Mouse (Mus musculus) stomach, embryonic 14.5 days (tissue): Measurements from ENCODE around the gene Aqp7. TPM values are rescaled to one million over a fixed set of nuclear protein-coding genes. Genes with fewer than 3 reads are reported as not detected.

Source experiments
- ATAC-seq: fragments of 200-750 bp; cut with Nextera tagmentation; 2 replicates; pipeline ENCODE4 v1.8.0; 2017; ENCODE audit warnings: low read depth, moderate TSS enrichment; ENCODE audit not compliant: insufficient number of reproducible peaks, insufficient read depth, low FRiP score
- H3K27ac ChIP-seq: fragments of 300-500 bp; sonication (generic); 2 replicates; pipeline ENCODE4 v1.5.1; 2014; ENCODE audit warnings: mild to moderate bottlenecking, low read length, moderate library complexity, mixed read lengths
- H3K27me3 ChIP-seq: fragments of 300-500 bp; sonication (generic); 2 replicates; pipeline ENCODE4 v1.6.1; 2014; ENCODE audit warnings: low read length, control low read depth, mixed read lengths; ENCODE audit not compliant: control insufficient read depth, insufficient read depth
- H3K36me3 ChIP-seq: fragments of 300-500 bp; sonication (generic); 2 replicates; pipeline ENCODE4 v1.6.1; 2014; ENCODE audit warnings: mild to moderate bottlenecking, control low read depth, low read length, moderate library complexity, mixed read lengths; ENCODE audit not compliant: control insufficient read depth, insufficient read depth
- H3K4me1 ChIP-seq: fragments of 300-500 bp; sonication (generic); 2 replicates; pipeline ENCODE4 v1.6.1; 2014; ENCODE audit warnings: low read length, control low read depth, mixed read lengths; ENCODE audit not compliant: control insufficient read depth, insufficient read depth
- H3K4me2 ChIP-seq: fragments of 300-500 bp; sonication (generic); replicated peaks from 2 replicates; pipeline ENCODE4 v1.6.1; 2014; ENCODE audit warnings: low read depth, low read length, control low read depth
- H3K4me3 ChIP-seq: fragments of 300-500 bp; sonication (generic); 2 replicates; pipeline ENCODE4 v1.5.1; 2014; ENCODE audit warnings: low read depth, low read length, control low read depth
- H3K9ac ChIP-seq: fragments of 300-500 bp; sonication (generic); replicated peaks from 2 replicates; pipeline ENCODE4 v1.6.1; 2014; ENCODE audit warnings: low read depth, mild to moderate bottlenecking, control low read depth, low read length, moderate library complexity, mixed read lengths
- H3K9me3 ChIP-seq: fragments of 300-500 bp; sonication (generic); 2 replicates; pipeline ENCODE4 v1.6.1; 2016; ENCODE audit warnings: low read depth, low read length, control low read depth; ENCODE audit not compliant: control insufficient read depth
- WGBS: fragments of 180-500 bp; shearing (Covaris S2); extraction: QIAGEN DNeasy Blood & Tissue Kit; methylation state at CpG from one replicate; pipeline ENCODE4 v1.1.7; 2014; 5-methylcytosine and 5-hydroxymethylcytosine counted together
- polyA plus RNA-seq: library from polyadenylated mRNA; unstranded; fragments of >200 nt; fragmentation: Nextera tagmentation; extraction: Ambion mirVana; gene quantifications from 2 replicates; pipeline ENCODE4 v1.2.1, GENCODE M21; 2014

Gene Aqp7
- polyA plus RNA-seq, 1 experiment from 2014 or later: 0.43 TPM

DNA sequence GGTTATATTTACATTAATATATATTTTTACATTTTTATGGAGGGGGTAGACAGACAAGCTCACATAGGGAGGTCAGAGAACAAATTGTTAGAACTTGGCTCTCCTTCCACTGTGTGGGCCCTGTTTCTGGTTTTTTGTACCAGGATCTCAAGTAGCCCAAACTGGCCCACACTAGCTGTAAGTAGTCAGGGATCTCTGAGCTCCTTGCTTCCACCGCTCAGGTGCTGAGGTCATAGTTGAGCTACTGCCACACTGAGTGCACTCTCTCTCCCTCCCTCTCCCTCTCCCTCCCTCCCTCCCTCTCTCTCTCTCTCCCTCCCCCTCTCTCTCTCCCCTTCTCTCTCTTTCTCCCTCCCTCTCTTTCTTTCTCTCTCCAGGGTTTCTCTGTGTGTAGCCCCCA is 8.3 kb upstream of the Aqp7 start:
- 31% methylated on average over 1 of the region's 1 CpGs for WGBS
- Histone ChIP-seq H3K4me3 (no peak overlapping the region), H3K36me3 (no peaks in the 10 kb centered on the region), H3K27ac (no peak overlapping the region), H3K27me3 (no peaks in the 10 kb centered on the region), H3K9ac (no peak overlapping the region), H3K9me3 (no peaks in the 10 kb centered on the region), H3K4me2 (no peak overlapping the region), H3K4me1 (0 out of 2 replicates have a peak, but pooled peaks cover 5% of the 10 kb centered on the region)
- ATAC-seq: no peak

DNA sequence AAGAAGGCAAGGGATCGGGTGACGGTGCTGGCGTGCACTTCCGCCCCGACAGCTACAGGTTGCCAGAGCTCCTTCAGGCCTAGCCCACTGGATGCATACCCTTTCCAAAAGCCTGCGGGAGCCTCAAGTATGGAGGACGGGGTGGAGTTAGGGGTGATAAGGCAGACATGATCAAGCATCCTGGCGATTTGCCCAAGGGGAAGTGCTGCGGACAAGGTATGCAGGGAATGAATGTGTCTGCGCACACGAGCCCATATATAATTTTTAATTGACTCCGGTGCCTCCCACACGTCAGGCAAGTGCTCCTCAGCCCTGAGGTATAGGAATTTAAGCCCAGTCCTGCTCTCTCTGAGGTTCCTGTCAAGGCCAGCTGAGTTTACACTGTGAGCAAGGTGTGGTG is 7.2 kb upstream of the Aqp7 start:
- peak; percentile 57; the same call in 1 of the 2 replicates for ATAC-seq
- H3K27ac ChIP-seq: peak overlapping the region; percentile 52; the same call in 1 of the 2 replicates
- WGBS: 32% methylated on average over 13 of the region's 13 CpGs
- no peaks in the 10 kb centered on the region for H3K36me3 ChIP-seq
- H3K4me3 ChIP-seq: no peak overlapping the region
- no peaks in the 10 kb centered on the region for H3K27me3 ChIP-seq
- H3K4me1 ChIP-seq: 0 out of 2 replicates have a peak, but pooled peaks cover 5% of the 10 kb centered on the region
- no peaks in the 10 kb centered on the region for H3K9me3 ChIP-seq
- H3K9ac ChIP-seq: no peak overlapping the region
- no peak overlapping the region for H3K4me2 ChIP-seq

DNA sequence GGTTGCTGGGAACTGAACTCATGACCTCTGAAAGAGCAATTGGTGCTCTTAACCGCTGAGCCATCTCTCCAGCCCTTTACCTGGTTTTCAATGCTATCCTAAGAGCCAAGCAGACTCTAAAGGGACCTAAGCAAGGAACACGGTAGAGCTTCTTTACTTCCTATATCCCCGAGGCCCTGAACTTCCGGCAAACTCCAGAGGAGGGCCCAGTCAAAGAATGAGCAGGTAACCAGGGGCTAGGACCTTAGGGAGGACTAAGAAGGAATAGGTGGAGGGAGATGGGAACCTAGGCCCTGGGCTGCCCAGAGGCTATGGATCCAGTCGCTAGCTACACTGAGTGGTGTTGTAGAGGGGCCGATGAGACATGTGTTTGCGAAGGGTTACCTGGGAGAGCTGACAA is 3.8 kb upstream of the Aqp7 start:
- 80% methylated on average over 7 of the region's 7 CpGs for WGBS
- no peaks in the 10 kb centered on the region for H3K27me3 ChIP-seq
- H3K4me3 ChIP-seq: no peak overlapping the region
- ATAC-seq: no peak
- H3K27ac ChIP-seq: no peak overlapping the region
- H3K4me2 ChIP-seq: no peak overlapping the region
- no peaks in the 10 kb centered on the region for H3K36me3 ChIP-seq
- no peaks in the 10 kb centered on the region for H3K9me3 ChIP-seq
- 0 out of 2 replicates have a peak, but pooled peaks cover 5% of the 10 kb centered on the region for H3K4me1 ChIP-seq
- no peak overlapping the region for H3K9ac ChIP-seq

DNA sequence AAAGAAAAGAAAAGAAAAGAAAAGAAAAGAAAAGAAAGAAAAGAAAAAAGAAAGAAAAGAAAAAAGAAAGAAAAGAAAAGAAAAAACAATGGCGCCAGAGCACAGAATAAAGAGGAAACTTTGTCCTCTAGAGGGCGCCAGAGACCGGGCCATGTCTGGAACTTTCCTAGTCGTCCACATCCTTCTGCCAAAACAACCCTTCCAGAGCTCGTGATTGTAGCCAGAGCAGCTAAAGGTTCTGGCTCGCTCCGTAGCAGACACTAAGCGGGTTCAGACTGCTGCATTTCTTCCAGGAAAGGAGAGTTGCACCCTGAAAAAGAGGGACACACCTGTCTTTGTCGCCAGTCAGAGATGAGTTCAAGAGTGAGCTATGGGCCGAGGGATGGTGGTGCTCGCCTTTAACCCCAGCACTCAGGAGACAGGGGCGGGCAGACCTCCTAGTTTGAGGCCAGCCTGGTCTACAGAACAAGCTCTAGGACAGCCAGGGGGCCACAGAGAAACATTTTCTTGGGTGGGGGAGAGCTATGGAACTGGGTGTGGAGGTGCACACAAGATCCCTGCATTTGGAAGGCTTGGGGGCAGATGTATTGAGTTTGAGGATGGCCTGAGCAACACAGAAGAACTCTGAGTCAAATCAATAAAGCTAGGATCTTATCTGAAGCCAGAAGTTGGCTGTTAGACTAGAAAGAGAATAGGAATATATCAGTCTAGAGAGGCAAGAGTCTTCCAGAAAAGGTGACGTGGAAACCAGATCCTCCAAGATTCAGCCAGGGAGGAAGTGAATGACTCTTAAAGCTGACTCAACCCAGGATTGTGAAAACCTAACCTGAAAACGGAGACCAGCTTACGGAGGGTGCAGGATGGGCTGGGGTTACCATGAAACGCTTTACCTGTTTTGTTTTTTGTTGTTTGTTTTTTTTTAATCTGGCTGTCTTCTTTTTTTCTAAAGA is 3.1 kb upstream of the Aqp7 start:
- Histone ChIP-seq H3K4me2 (peak overlapping the region; percentile 5; the same call in 1 of the 2 replicates), H3K4me1 (0 out of 2 replicates have a peak, but pooled peaks cover 5% of the 10 kb centered on the region), H3K36me3 (no peaks in the 10 kb centered on the region), H3K9ac (no peak overlapping the region), H3K9me3 (no peaks in the 10 kb centered on the region), H3K27ac (0 out of 2 replicates have a peak overlapping the region, but pooled peaks have one; percentile 0), H3K4me3 (no peak overlapping the region), H3K27me3 (no peaks in the 10 kb centered on the region)
- WGBS: 31% methylated on average over 16 of the region's 16 CpGs
- peak; percentile 53; the same call in 1 of the 2 replicates for ATAC-seq

DNA sequence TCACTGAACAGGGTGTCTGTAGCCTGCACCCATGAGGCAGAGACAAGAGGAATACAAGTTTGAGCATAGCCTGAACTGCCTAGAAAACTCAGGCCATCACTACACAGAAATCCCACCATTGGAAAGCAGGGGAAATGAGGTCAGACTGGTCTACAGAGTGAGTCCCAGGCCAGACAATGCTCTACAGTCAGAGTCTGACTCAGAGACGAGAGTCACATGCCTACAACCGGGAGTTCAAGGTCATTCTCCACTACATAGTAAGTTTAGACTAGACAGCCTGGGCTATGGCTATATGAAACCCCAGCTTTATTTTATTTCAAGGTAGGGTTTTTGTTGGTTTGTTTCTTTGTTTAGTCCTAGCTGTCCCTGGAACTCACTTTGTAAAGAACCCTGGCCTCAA is 987 bp upstream of the Aqp7 start:
- ATAC-seq: no peak
- H3K9me3 ChIP-seq: no peaks in the 10 kb centered on the region
- H3K4me1 ChIP-seq: no peaks in the 10 kb centered on the region
- H3K27ac ChIP-seq: no peak overlapping the region
- 79% methylated on average over 2 of the region's 2 CpGs for WGBS
- H3K4me3 ChIP-seq: no peak overlapping the region
- H3K27me3 ChIP-seq: no peaks in the 10 kb centered on the region
- H3K4me2 ChIP-seq: no peak overlapping the region
- no peak overlapping the region for H3K9ac ChIP-seq
- no peaks in the 10 kb centered on the region for H3K36me3 ChIP-seq

DNA sequence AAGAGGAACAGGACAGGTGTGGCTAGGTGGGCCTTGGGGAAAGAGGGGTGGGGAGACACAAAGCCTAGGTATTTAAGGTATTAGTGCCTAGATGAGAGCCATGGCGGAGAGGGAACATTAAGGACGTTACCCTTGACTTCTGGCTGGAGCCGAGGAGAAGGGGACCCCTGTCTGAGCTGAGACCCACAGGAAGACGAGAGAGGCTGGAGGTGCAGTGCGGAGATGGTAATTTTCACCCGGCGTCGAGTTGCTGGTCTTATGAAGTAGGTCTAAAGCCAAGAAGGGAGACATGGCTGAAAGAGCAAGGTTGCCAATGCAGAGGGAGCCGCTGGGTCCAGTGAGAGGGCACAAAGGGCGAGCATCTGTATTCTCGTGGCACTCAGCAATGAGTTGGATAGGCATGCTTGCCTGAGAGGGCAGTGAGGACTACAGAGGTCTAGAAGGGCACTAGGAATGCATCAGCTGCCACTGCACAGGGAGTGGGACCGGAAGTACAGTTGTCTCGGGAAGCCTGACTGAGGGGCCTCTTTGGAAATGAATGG is 1.6 kb downstream of the Aqp7 start:
- H3K4me1 ChIP-seq: no peaks in the 10 kb centered on the region
- no peak overlapping the region for H3K4me3 ChIP-seq
- H3K27ac ChIP-seq: no peak overlapping the region
- H3K27me3 ChIP-seq: no peaks in the 10 kb centered on the region
- H3K36me3 ChIP-seq: no peaks in the 10 kb centered on the region
- H3K4me2 ChIP-seq: no peak overlapping the region
- H3K9ac ChIP-seq: no peak overlapping the region
- 75% methylated on average over 13 of the region's 13 CpGs for WGBS
- no peaks in the 10 kb centered on the region for H3K9me3 ChIP-seq
- no peak for ATAC-seq

DNA sequence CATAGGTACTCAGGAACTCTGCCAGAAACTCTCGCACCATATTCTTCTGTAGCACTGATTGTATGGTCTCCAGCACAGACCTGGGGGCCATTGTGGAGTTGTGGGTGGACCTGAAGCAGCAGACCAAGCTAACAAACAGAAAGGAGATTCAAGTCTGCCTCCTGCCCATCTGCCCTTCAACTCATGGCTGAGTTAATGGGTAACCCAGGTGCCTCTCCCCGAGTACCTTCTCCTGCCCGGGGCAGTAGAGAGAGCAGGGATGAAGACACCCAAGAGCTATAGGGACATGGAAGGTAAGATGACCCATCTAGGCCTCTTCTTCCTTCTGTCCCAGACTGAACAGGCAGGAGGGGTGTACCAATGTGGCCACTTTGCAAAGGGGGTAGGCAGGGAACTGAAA is 2.7 kb downstream of the Aqp7 start:
- Histone ChIP-seq H3K27ac (no peak overlapping the region), H3K9me3 (no peaks in the 10 kb centered on the region), H3K4me3 (no peak overlapping the region), H3K27me3 (no peaks in the 10 kb centered on the region), H3K36me3 (no peaks in the 10 kb centered on the region), H3K9ac (no peak overlapping the region), H3K4me1 (no peaks in the 10 kb centered on the region), H3K4me2 (no peak overlapping the region)
- no peak for ATAC-seq
- WGBS: 71% methylated on average over 3 of the region's 3 CpGs

DNA sequence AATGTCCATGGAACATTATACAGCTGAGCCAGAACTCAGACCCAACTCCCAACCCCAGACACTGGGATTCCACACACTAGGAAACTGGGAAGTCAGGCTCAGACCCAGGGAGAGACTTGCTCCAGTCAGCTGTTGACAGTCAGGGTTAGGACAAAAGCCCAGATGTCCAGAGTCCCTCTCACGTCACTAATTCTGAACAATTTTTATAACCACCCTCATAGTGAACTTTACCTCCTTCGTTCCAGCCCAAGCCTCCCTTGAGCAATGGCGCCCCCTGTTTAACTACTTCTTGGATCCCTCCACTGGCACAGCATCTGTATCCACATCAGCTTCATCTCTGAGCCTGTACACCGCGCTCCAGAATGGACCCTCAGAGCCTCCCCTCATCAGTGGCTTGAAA is 4.0 kb downstream of the Aqp7 start:
- Histone ChIP-seq H3K4me2 (no peak overlapping the region), H3K27ac (no peak overlapping the region), H3K27me3 (no peaks in the 10 kb centered on the region), H3K4me3 (no peak overlapping the region), H3K9ac (no peak overlapping the region), H3K9me3 (no peaks in the 10 kb centered on the region), H3K36me3 (no peaks in the 10 kb centered on the region), H3K4me1 (no peaks in the 10 kb centered on the region)
- WGBS: 83% methylated on average over 5 of the region's 5 CpGs
- ATAC-seq: no peak
